Mouse (Mus musculus) heart, embryonic 11.5 days (tissue): ENCODE measurements around the gene Trim63. TPM values are rescaled to one million over a fixed set of nuclear protein-coding genes. Genes with fewer than 3 reads are reported as not detected.
A peak's percentile ranks its signal among the peaks of the same experiment; 100 is the strongest.

Experiments used
- ATAC-seq: fragments of 200-750 bp; cut with Nextera tagmentation; replicated peaks from 2 replicates; pipeline ENCODE4 v1.8.0; 2017; ENCODE audit warnings: moderate library complexity; ENCODE audit not compliant: insufficient number of reproducible peaks, low FRiP score, low TSS enrichment
- H3K27ac ChIP-seq: fragments of 300-500 bp; sonication (generic); 2 replicates; pipeline ENCODE4 v1.5.1; 2014; ENCODE audit warnings: mild to moderate bottlenecking, low read depth, low read length
- H3K27me3 ChIP-seq: fragments of 300-500 bp; sonication (generic); 2 replicates; pipeline ENCODE4 v1.6.1; 2014; ENCODE audit warnings: mild to moderate bottlenecking, low read length, mixed read lengths; ENCODE audit not compliant: control insufficient read depth, insufficient read depth
- H3K36me3 ChIP-seq: fragments of 300-500 bp; sonication (generic); 2 replicates; pipeline ENCODE4 v1.6.1; 2014; ENCODE audit warnings: mild to moderate bottlenecking, low read length, moderate library complexity, mixed read lengths; ENCODE audit not compliant: control insufficient read depth, insufficient read depth
- H3K4me1 ChIP-seq: fragments of 300-500 bp; sonication (generic); 2 replicates; pipeline ENCODE4 v1.6.1; 2014; ENCODE audit warnings: low read length; ENCODE audit not compliant: control insufficient read depth, insufficient read depth
- H3K4me2 ChIP-seq: fragments of 300-500 bp; sonication (generic); 2 replicates; pipeline ENCODE4 v1.6.1; 2014; ENCODE audit warnings: mild to moderate bottlenecking, moderate library complexity
- H3K4me3 ChIP-seq: fragments of 300-500 bp; sonication (generic); 2 replicates; pipeline ENCODE4 v1.5.1; 2014; ENCODE audit warnings: low read depth, low read length
- H3K9ac ChIP-seq: fragments of 300-500 bp; sonication (generic); 2 replicates; pipeline ENCODE4 v1.6.1; 2014; ENCODE audit warnings: mild to moderate bottlenecking, low read depth, low read length, moderate library complexity
- H3K9me3 ChIP-seq: fragments of 300-500 bp; sonication (generic); replicated peaks from 2 replicates; pipeline ENCODE4 v1.6.1; 2016; ENCODE audit warnings: low read length; ENCODE audit not compliant: control insufficient read depth
- WGBS: fragments of 180-500 bp; shearing (Covaris S2); extraction: QIAGEN DNeasy Blood & Tissue Kit; methylation state at CpG from one replicate; pipeline ENCODE4 v1.1.7; 2014; ENCODE audit not compliant: insufficient replicate concordance; 5-methylcytosine and 5-hydroxymethylcytosine counted together
- polyA plus RNA-seq: library from polyadenylated mRNA; unstranded; fragments of >200 nt; fragmentation: Nextera tagmentation; extraction: Ambion mirVana; gene quantifications from 2 replicates; pipeline ENCODE4 v1.2.1, GENCODE M21; 2014

Trim63 gene
- polyA plus RNA-seq, 1 experiment from 2014 or later, result 22.1 TPM

DNA sequence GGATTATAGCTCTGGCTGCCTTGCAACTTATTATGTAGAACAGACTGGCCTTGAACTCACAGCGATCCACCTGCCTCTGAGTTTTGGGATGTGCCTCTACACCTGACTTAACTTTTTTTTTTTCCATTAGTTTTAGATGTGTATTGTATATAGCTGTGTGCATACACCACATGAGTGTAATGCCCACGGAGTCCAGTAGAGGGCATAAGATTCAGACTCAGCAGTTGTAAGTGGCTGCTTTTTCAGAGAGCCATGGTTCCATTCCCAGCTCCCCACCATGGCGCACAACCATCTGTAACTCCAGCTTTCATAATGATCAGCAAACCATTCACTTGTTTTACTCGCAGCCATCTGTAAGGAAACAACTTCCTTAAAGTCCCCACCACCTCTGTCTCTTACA is 18.4 kb upstream of the Trim63 start:
- 81% methylated on average over 4 of the region's 4 CpGs for WGBS
- Histone ChIP-seq H3K9me3 (no peaks in the 10 kb centered on the region; the same call in 1 of the 2 replicates), H3K27ac (no peak overlapping the region), H3K4me2 (no peak overlapping the region), H3K4me3 (no peak overlapping the region), H3K27me3 (no peaks in the 10 kb centered on the region), H3K9ac (no peak overlapping the region), H3K36me3 (no peaks in the 10 kb centered on the region), H3K4me1 (peaks cover 32% of the 10 kb centered on the region)
- no peak for ATAC-seq

DNA sequence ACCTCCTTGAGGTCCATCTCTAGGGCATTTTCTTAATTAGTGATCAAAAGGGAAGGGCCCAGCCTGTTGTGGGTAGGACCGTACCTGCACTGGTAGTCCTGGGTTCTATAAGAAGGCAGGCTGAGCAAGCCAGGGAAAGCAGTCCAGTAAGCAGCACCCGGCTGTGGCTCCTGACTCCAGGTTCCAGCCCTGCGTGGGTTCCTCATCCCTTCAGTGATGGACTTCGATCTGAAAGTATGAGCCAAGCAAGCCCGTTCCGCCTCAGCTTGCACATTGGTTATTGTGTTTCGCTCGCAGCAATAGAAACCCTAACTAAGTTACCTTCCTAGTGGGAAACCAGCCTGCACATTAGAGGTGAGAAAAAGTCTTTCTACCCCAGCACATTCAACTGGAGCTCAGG is 17.6 kb upstream of the Trim63 start:
- WGBS, result 86% methylated on average over 8 of the region's 8 CpGs
- H3K36me3 ChIP-seq, result no peaks in the 10 kb centered on the region
- peaks cover 35% of the 10 kb centered on the region for H3K4me1 ChIP-seq
- no peak overlapping the region for H3K4me3 ChIP-seq
- H3K27ac ChIP-seq, result no peak overlapping the region
- H3K9ac ChIP-seq, result no peak overlapping the region
- no peak for ATAC-seq
- H3K9me3 ChIP-seq, result no peaks in the 10 kb centered on the region; the same call in 1 of the 2 replicates
- no peak overlapping the region for H3K4me2 ChIP-seq
- H3K27me3 ChIP-seq, result no peaks in the 10 kb centered on the region

DNA sequence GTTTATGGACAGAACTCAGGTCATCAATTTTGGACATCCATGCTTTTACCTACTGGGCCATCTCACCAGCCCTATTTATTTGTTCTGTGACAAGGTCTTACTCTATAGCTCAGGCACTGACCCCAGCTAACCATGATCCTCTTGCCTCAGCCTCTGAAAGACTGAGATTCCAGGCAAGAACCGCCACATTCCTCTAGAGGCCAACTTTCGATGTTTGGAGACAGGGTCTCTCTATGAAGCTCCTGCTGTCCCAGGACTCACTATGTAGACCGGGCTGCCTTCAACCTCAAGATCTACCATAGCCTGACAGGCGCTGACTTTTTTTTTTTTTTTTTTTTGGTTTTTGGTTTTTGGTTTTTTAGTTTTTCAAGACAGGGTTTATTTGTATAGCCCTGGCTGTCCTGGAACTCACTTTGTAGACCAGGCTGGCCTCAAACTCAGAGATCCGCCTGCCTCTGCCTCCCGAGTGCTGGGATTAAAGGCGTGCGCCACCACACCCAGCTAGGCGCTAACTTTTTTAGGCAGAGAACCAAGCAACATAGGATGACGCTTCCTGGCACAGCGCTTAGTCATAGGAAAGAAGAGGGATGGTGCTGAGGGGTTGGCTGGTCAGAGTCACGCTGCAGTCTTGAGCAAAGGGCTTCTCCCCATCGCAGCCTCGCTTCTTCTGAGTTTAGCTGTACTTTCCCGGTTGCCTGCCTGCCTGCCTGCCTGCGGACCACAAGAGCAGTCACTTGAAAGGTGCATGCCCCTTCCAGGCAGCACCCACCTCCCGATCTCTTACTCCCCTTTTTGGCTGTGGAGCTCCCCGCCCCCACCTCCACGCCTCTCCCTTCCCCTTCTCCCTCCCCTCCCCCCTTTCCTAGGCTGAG is 16.1 kb upstream of the Trim63 start:
- Histone ChIP-seq H3K27ac (peak overlapping the region; percentile 75), H3K4me2 (peak overlapping the region; percentile 30), H3K27me3 (no peaks in the 10 kb centered on the region), H3K4me3 (peak overlapping the region; percentile 10; the same call in 1 of the 2 replicates), H3K9me3 (no peaks in the 10 kb centered on the region; the same call in 1 of the 2 replicates), H3K36me3 (no peaks in the 10 kb centered on the region), H3K9ac (no peak overlapping the region), H3K4me1 (peaks cover 24% of the 10 kb centered on the region)
- ATAC-seq, result no peak
- WGBS, result 62% methylated on average over 19 of the region's 19 CpGs

DNA sequence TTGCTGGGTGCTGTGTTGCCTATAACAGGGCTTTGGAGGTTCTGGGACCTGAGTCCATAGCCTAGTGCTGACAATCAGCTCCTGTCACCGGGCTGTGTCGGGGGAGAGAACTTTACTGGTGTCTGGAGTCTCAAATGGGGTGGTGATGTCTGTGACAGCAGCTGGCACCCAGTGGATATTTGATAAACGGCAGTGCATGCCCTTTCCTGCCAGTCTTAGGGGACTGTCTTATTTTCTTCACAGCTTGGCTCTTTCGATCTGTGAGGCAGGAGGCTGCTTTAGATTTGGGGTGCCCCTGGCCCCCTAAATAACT is 15.5 kb upstream of the Trim63 start:
- H3K27me3 ChIP-seq, result no peaks in the 10 kb centered on the region
- 30% methylated on average over 4 of the region's 4 CpGs for WGBS
- peak overlapping the region; percentile 10; the same call in 1 of the 2 replicates for H3K4me3 ChIP-seq
- no peak overlapping the region for H3K9ac ChIP-seq
- peak overlapping the region; percentile 75 for H3K27ac ChIP-seq
- H3K4me1 ChIP-seq, result peaks cover 20% of the 10 kb centered on the region
- H3K9me3 ChIP-seq, result no peaks in the 10 kb centered on the region; the same call in 1 of the 2 replicates
- H3K4me2 ChIP-seq, result peak overlapping the region; percentile 30
- H3K36me3 ChIP-seq, result no peaks in the 10 kb centered on the region
- ATAC-seq, result no peak

DNA sequence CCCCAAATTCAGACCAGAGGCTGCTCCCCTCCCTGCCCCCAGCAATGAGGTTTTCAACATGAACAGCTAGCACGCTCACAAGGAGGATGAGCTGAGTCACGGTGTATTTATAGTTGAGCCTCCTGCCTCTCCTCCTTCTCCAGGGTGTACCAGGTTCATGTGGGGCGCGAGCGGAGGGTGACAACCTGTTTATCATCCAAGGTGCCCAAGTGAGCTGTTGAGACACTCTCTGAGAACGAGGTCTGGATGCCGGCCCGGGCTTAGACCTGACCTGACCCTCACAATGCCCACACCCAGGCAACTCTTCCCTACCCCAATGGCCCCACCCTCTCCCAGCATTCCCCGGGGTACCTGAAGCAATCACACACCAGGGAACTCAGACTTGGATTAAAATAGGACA is 14.6 kb upstream of the Trim63 start:
- WGBS, result 50% methylated on average over 9 of the region's 9 CpGs
- Histone ChIP-seq H3K9ac (no peak overlapping the region), H3K9me3 (no peaks in the 10 kb centered on the region; the same call in 1 of the 2 replicates), H3K27me3 (no peaks in the 10 kb centered on the region), H3K4me3 (no peak overlapping the region), H3K27ac (peak overlapping the region; percentile 75), H3K4me2 (peak overlapping the region; percentile 35), H3K36me3 (no peaks in the 10 kb centered on the region), H3K4me1 (peaks cover 20% of the 10 kb centered on the region)
- ATAC-seq, result no peak

DNA sequence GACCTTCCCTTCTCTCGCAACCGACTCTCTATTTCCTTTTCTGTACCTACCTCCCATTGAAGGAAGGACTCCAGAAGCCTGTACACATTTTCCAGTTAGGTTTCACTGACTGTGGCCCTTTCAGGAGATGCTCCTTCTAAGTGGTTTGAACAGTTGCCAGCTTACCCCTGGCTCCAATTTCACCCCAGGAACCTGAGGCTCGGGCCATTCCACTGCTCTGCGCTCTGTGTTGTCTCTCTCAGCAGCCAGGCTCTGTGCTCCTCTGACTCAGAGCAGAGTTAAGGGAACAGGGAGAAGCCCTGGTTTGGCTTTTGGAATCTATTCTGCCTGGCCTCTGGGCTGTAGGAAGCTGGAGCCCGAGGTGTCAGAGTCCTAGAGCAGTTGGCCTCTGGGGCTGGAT is 12.8 kb upstream of the Trim63 start:
- Histone ChIP-seq H3K4me1 (peaks cover 20% of the 10 kb centered on the region), H3K4me3 (no peak overlapping the region), H3K4me2 (no peak overlapping the region), H3K9ac (no peak overlapping the region), H3K27ac (peak overlapping the region; percentile 2; the same call in 1 of the 2 replicates), H3K27me3 (no peaks in the 10 kb centered on the region), H3K9me3 (no peaks in the 10 kb centered on the region), H3K36me3 (no peaks in the 10 kb centered on the region)
- no peak for ATAC-seq
- 60% methylated on average over 5 of the region's 5 CpGs for WGBS

DNA sequence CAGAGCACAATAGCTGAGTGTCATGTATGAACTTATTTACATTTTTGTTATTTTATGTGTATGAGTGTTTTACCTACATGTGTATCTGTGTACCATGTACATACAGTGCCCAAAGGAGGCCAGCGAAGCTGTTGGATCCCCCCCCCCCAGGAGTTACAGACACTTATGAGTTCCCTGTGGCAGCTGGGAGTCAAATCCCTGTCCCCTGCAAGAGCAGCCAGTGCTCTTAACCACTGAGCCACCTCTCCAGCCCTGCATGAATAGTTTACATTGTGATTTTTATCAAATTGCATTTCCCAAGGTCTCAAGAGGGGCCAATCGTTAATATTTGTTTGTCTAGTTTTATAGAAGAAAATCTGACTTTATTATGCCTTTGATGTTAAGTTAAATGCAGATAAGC is 8.0 kb upstream of the Trim63 start:
- no peaks in the 10 kb centered on the region for H3K36me3 ChIP-seq
- no peak overlapping the region for H3K27ac ChIP-seq
- H3K4me1 ChIP-seq, result peaks cover 8% of the 10 kb centered on the region
- no peaks in the 10 kb centered on the region for H3K9me3 ChIP-seq
- no peaks in the 10 kb centered on the region for H3K27me3 ChIP-seq
- no peak for ATAC-seq
- H3K4me2 ChIP-seq, result no peak overlapping the region; the same call in 1 of the 2 replicates
- no peak overlapping the region for H3K4me3 ChIP-seq
- 54% methylated on average over 2 of the region's 2 CpGs for WGBS
- no peak overlapping the region for H3K9ac ChIP-seq

DNA sequence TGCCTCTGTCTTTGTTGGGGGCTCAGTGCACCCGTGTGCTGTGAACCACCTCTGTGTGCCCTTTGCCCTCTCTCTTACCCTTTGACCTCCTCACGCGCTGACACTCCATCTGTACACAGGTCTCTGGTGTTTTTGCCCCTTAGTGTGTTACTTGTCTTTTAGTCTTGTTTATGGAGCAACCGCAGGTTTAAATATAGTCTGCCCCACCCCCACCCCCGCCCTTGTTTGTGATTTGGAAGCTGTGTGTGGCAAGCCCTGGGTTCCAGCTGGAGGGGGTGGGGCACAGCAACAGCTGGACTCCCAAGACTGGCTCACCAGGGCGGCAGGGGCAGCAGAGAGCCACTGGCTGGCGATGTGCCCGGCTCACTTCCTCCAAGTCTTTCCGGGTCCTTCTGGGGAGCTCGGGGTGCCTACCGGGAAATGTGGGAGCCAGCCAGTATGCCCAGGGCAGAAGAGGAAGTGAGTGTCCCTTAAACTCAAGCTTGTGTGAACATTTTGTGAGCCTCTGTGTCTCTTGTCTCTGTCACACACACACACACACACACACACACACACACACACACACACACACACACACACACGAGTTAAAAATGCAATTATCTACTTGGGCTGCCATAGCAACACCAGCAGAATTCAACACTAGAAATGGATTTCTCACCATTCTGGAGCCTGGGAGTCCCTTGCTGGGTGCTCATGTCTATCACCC is 7.4 kb upstream of the Trim63 start:
- H3K4me1 ChIP-seq, result peaks cover 5% of the 10 kb centered on the region
- ATAC-seq, result no peak; the same call in 1 of the 2 replicates
- no peaks in the 10 kb centered on the region for H3K36me3 ChIP-seq
- H3K4me2 ChIP-seq, result peak overlapping the region; percentile 45
- H3K9ac ChIP-seq, result no peak overlapping the region
- WGBS, result 20% methylated on average over 12 of the region's 12 CpGs
- H3K4me3 ChIP-seq, result no peak overlapping the region
- H3K27me3 ChIP-seq, result no peaks in the 10 kb centered on the region
- H3K9me3 ChIP-seq, result no peaks in the 10 kb centered on the region
- no peak overlapping the region for H3K27ac ChIP-seq
